Mouse (Mus musculus) frontal cortex, postnatal 10 days (tissue): Measurements from ENCODE around the gene Gtf2e1.
A peak's percentile ranks its signal among the peaks of the same experiment; 100 is the strongest.

Experiments
- DNase-seq, 2 experiments: peaks; one replicate each; pipeline ENCODE4 v3.0.0; 2022; ENCODE audit warnings: low spot score in 2 of 2, mixed read lengths in 1 of 2

Gtf2e1 gene

DNA sequence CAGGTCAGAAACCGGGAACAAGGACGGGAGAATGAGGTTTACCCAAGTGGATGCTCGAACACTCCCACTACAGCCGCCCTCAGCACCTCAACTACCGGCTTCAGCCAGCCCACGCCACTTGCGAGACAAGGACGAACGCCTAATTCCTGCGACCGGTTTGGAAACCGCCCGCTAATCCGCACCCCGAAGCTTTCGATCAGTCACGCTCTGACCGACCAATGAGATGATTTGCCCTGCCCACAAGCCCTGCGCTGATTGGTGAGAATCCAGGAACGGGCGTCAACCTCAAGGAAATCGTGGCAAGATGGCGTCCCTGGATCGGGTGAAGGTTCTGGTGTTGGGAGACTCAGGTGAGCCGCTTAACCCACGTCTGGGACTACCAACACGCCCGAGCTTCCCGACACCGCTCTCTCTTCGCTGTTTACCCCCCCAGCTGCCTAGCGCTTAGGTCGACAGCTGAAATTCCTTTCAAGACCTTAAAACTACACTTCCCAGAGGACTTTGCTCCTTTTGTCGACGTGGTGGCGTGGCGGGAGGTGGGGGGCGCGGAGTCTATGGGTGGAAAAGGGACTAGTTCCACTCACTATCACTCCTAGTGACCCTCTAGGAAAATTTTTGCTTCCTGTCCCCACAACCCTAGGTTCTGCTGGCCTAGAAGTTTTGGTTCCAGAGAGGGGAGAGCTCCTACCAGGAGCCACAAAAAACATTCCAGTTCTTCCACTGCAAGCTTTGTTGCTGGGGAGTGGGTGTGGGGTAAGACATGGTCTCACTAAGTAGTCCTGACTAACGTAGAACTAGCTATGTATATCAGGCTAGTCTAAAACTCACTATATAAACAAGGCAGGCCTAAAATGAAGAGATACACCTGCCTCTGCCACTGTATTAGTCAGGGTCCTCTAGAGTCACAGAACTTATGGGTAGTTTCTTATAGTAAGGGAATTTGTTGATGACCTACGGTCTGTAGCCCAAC lies at the start of gene Gtf2e1, which contains the start of gene Rabl3:
Gene Gtf2e1, minus strand, starts transcription at position 179 of the 970 bp plus-strand sequence.
Gene Rabl3, plus strand, starts transcription at position 275 of the 970 bp plus-strand sequence.
- DNase-seq = peak; percentile 96 to 97

GRCm38 (mm10) chr16:37585129-37585563 lies 45.6 kb upstream of the Gtf2e1 start:
- peak in 1 of 2 experiments; percentile 23 for DNase-seq

DNA sequence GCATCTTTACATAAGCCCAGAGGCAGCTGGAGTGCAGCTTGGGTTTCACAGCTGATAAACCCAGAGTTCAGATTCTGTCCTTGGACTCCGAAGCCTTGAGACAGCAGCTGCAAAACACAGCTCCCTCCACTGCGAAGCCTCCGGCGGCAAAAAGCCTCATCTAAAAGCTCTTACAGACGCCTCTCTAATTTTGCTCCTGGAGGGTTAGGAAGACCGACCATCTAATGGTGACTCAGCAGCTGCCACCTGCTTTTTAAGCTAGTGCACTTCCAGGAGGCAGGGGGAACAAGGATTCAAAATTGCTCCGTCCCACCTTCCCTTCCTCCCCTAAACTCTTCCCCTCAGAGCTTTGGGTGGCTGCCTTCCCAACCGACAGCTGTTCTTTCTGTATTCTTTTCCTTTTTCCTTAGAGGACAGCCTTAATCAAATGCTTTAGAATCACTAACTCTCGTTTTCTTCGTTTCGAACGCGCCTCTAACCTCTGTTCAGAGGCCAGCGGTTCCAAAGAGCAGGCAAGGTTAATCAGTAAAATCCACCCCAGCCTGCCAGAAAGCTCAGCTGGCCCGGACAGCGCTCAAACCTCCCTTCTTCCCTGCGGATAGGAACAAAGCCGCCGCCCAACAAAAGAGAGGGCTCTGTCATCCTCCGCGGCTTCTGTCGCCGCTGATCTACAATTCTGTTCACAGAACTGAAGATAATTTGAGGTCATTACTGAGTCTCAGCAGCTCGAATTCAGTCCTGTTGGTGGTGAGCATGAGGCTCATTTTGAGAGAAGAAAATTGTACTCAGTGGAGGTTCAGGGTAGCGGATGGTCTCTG lies 44.8 kb upstream of the Gtf2e1 start:
- peak; percentile 28 to 45 for DNase-seq

- DNase-seq = no peak
Measured at GRCm38 (mm10) chr16:37583801-37584200, 44.2 kb upstream of the Gtf2e1 start.

DNA sequence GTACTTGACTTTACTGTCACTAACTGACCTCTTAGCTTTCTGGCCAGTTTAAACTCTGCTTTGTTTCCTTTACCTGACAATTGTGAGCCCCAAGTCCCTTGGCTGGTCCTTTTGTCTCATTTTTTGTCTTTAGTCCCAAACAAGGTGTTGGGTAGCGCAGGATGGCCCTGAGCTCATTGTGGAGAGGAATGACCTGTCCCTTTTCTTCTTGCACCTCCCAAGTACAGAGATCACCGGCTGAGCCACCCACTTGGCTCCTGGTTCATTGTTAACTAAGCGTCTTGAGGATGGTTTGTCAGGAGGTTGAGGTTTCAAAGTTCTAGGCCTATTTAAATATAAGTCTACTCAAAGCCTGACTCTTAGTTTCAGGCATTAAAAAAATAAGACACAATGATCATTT lies 43.7 kb upstream of the Gtf2e1 start:
- no peak for DNase-seq

DNA sequence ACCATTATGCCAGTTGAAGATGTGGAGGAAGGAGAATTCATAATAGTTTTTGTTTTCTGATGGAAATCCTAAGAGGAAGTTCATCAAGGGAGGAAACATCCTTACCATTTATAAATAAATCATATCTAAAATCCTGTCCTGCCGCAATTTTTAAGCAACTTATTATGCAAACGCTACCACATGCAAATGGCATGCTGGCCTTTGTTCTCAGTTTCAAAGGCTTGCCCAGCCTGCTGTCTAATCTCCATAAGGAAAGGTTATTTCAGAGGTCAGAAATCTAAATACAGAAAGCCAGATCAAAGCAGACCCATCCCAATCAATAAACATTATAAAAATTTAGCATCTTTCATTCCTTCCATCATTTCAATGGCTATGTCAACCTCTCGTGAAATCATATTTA lies 42.3 kb upstream of the Gtf2e1 start:
- DNase-seq = no peak

DNA sequence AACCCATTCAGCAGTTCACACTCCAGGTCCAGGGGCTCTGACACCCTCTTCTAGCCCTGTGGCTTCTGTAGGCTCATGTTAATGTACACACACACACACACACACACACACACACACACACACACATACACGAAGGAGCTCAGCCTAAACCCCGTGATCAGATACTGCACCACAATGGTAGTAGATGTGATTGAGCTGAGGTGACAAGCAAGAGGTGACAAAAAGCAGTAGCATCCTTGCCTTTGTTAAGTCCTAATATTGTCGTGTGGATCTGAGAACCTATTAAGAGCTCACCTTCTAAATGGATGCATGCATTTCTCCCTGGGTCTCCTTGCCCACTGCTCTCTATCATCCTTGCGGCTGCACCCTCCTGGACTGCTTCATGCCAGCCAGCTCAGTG lies 41.1 kb upstream of the Gtf2e1 start:
- no peak for DNase-seq

GRCm38 (mm10) chr16:37579994-37580393 lies 40.4 kb upstream of the Gtf2e1 start, which contains the start of gene Hgd:
Hgd (plus strand) TSS chr16:37580153.
- no peak for DNase-seq

GRCm38 (mm10) chr16:37579591-37579990 lies 40.0 kb upstream of the Gtf2e1 start:
- no peak for DNase-seq

GRCm38 (mm10) chr16:37575325-37575724 lies 35.7 kb upstream of the Gtf2e1 start:
- no peak for DNase-seq

- DNase-seq = no peak
Measured at GRCm38 (mm10) chr16:37573061-37573460, 33.5 kb upstream of the Gtf2e1 start.

- no peak for DNase-seq
Measured at GRCm38 (mm10) chr16:37572117-37572754, 32.6 kb upstream of the Gtf2e1 start.

- no peak for DNase-seq
Measured at GRCm38 (mm10) chr16:37571554-37571953, 32.0 kb upstream of the Gtf2e1 start.

GRCm38 (mm10) chr16:37567113-37568050 lies 27.8 kb upstream of the Gtf2e1 start:
- DNase-seq = no peak

DNA sequence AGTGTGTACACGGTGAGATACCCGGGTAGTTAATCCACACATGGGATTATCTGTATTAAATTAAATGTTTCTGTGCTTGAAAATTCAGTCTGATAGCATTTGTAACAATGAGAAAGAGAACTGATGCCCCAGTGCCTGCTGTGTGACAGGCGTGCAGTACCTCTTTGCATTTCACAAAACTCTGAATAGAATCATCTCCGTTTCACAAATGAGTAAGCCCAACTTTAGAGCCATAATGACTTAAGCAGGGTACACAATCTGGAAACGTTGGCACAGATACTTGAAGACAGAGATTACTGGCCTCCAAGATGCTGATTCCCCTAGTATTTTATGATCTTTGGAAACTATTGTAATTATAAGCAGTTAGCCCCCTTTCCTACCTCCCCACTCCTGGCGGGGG lies 26.5 kb upstream of the Gtf2e1 start:
- no peak for DNase-seq

DNA sequence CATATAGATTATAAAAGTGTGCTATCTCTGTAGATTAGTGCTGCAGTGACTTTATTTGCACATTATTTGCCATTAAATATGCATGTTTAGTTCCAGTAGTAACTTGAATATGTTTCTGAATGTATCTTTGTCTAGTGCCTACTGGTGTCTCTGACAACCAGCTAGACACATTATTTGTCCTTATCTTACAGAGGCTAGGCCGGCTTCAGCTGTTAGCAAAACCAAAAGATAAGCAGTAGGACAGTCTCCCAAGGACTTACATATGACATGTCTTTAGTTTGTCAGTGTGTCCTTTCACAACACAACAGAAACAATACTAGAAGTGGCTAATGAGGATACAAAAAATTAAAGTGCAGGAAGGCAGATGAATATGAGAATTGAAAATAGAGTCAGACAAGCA lies 25.5 kb upstream of the Gtf2e1 start:
- DNase-seq = no peak

DNA sequence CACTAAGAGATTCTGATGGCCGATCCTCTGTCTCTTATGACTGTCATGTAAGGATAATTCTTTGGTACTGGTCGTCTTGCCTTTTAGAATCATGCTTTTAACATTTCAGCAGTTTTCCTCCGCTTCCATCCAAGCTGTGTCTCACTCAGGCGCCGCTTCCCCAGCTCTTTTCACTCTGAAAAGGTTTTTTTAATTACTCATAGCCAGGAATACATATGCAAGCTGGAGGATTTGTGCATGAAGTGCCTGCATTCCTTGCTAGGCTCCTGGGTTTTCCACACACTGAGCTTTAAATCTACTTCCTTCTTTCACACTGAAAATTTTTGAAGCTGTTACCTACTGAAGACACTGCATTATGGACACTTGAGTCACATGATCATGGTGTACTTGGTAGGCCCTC lies 23.4 kb upstream of the Gtf2e1 start:
- no peak for DNase-seq

DNA sequence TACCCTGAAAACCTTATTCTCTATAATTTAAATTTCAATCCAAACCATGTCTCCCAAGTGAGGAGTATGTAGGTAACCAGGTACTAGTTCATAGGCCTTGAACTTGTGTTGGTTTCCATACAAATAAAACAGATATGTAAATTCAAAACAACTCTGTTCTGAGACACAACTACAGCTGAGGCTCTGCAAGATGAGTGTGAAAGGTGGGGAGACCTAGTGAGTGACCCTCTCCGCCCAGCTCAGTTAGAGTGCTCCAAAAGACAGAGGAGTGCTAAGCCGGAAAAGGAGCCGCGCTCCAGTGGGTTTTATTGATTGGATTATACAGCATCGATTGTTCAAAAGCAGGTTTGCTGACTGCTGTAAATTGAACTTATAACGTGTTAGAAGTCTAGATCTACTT lies 22.8 kb upstream of the Gtf2e1 start:
- DNase-seq = no peak

- no peak for DNase-seq
Measured at GRCm38 (mm10) chr16:37552824-37553223, 13.2 kb upstream of the Gtf2e1 start.

DNA sequence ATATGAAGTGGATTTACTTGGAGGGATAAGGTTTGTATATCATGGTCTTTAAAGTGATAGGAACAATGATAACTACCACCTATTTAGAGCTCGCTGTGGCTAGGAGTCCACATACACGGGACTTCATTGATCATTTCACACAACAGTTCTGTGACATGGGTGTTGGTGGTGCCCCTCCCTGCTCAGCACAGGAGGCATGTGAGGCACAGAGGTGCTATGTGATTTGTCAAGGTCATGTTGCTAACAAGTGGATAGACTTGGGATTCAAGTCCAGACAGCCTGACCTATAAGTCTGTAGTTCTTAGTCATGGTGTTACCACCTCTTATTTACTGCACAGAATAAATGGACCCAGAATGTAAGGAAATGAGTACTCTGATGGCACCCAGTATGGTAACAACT lies 11.4 kb upstream of the Gtf2e1 start:
- DNase-seq = no peak

DNA sequence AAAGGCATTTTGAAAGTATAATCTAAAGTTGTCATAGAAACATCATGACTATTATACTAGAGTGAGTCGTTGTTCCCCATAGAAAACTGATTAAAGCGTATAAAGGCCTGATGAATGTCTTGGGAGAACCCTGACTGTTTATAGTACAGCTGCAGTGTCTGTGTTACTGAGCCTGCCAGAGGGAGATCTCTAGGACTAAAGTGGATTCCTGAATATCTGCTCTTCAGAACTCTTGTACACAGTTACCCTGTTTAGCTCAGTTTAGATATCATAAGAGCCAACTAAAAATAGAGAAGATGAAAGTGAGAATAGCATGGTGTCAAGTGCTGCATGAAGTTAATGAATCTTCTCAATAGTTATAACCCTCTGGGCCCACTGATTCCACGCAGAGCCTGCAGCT lies 10.7 kb upstream of the Gtf2e1 start:
- no peak for DNase-seq
